Mouse (Mus musculus): ENCODE measurements around the gene Myl7.

Myl7 gene

DNA sequence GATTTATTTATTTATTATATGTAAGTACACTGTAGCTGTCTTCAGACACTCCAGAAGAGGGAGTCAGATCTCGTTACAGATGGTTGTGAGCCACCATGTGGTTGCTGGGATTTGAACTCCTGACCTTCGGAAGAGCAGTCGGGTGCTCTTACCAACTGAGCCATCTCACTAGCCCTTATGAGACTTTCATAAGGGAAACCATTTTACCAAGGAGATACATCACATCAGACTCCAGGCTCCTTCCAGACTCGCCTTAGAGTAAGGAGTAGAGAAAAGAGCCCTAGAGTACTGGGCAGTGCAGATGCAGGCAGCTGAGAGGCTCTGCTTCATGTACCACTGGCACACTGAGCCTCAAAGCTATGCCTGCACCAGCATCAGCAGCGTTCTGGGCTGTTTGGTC is 10.0 kb downstream of the Myl7 start:
- CTCF ChIA-PET, result interaction anchor here in 1 of 4 experiments (1.7 kb wide), 1 partner anchor 11 kb away, joined by 3 read pairs; the partner anchor contains the start of gene Myl7

DNA sequence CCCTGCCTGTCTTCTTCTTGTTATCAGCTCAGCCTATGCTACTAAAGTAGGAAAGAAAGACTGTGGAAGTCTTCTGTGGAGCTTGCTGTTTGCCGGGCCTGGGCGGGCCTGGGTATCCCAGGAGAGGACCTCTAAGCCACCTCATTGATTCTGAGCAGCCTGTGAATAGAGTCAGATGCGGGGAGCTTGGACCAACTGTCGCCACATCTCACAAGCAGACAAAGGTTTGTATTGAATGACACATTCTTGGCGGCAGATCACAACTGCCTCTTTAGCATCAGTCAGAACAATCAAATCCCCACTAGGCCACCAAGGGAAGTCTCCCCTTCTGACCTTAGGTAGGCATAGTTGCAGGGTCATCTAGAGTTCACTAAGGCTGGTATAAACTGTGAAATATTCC is 11.3 kb downstream of the Myl7 start:
- ChIA-PET CTCF (interaction anchor here (0.6 to 3.8 kb wide), 48 partner anchors 9 to 904 kb away, joined by 3 to 51 read pairs (median 7); partner anchors contain the start of genes Myl7 (in 2 of the 4), Pold2 (in 2 of the 4), Ykt6 (in 2 of the 4) and Aebp1 (in 1 of the 4)), POLR2A (interaction anchor here (0.5 to 2.2 kb wide), 16 partner anchors 8 to 125 kb away, joined by 3 to 12 read pairs (median 4); partner anchors contain the start of genes Urgcp (in 2 of the 4), Myl7 (in 1 of the 4), Pgam2 (in 1 of the 4) and Polm (in 1 of the 4))

More for the DNA sequence above, 10.0 kb downstream of the Myl7 start:
- POLR2A ChIA-PET, result interaction anchor here in 1 of 4 experiments (1.2 kb wide), 1 partner anchor 11 kb away, joined by 3 read pairs; no protein-coding TSS in a partner anchor

DNA sequence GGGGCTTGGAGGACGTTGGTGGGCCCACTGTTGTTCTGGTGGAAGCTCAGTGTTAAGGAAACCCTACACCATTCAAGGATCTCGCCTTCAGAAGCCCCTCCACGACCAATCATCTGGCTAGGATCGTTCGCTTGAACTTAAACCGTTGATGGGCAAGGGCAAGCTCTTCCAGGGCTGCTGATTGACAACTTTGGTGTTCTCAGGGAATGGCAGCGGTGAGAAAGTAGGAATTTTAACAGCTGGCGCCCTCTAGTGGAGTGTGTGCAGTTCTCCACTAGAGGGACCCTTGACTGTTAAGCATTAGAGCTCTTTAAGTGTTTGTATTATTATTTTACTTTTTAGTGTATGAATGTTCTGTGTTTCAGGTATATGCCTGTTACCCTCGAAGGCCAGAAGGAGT is 12.4 kb downstream of the Myl7 start:
- CTCF ChIA-PET, result interaction anchor here (0.5 to 3.8 kb wide), 158 partner anchors 8 to 1292 kb away, joined by 3 to 51 read pairs (median 4); partner anchors contain the start of genes Dbnl (in 3 of the 4), Myl7 (in 3 of the 4), Pold2 (in 3 of the 4) and Aebp1 (in 2 of the 4)

DNA sequence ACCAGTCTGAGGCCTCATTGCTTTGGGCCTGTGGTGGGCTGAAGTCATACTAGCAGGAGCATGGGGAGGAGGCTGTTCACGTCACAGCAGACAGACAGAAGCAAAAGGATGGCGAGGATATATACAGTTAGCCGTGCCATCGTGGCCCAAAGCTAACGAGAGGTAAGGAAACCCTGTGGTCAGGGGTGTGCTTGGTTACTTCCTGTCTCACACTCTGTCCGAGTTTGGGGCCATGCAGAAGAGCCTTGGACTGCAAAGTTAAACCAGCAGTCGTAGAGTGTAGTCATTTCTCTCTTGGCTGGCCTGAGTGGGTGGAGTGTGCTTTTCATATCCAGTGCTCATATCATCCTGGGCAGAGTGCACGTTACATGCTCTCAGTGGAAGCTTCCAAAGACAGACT is 16.1 kb downstream of the Myl7 start:
- POLR2A ChIA-PET, result interaction anchor here in 2 of 4 experiments (0.9 to 1.6 kb wide), 6 partner anchors 12 to 95 kb away, joined by 3 to 4 read pairs (median 3); partner anchors contain the start of gene Dbnl (in 1 of the 2)

More for the DNA sequence above, 12.4 kb downstream of the Myl7 start:
- POLR2A ChIA-PET, result interaction anchor here (0.6 to 2.2 kb wide), 39 partner anchors 8 to 771 kb away, joined by 3 to 12 read pairs (median 4); partner anchors contain the start of genes Urgcp (in 3 of the 4), Dbnl (in 1 of the 4), Ddx56 (in 1 of the 4) and Mrps24 (in 1 of the 4)

DNA sequence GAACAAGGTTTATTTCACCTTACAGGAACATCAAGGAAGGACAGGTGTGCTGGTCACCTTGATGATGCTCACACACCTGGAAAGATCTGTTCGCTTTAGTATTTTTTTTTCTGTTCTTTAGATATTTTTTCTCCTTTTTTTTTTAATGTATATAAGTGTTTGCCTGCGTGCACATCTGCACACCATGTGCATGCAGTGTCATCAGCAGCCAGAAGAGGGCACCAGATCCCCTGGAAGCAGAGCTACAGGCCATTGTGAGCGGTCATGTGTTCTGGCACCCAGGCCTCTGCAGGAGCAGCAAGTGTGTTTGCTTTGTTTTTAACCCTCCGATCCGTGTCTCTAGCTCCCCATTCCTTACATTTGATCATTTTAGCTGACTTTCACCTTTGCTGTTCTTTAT is 18.7 kb downstream of the Myl7 start:
- CTCF ChIA-PET, result interaction anchor here (0.6 to 2.5 kb wide), 44 partner anchors 11 to 500 kb away, joined by 3 to 15 read pairs (median 4); partner anchors contain the start of genes Ykt6 (in 3 of the 4), Dbnl (in 2 of the 4), Myl7 (in 1 of the 4) and Polm (in 1 of the 4)

More for the DNA sequence above, 16.1 kb downstream of the Myl7 start:
- CTCF ChIA-PET, result interaction anchor here in 1 of 4 experiments (0.6 to 1.2 kb wide), 3 partner anchors 73 to 764 kb away, joined by 3 to 5 read pairs (median 4); partner anchors contain the start of gene Ykt6

DNA sequence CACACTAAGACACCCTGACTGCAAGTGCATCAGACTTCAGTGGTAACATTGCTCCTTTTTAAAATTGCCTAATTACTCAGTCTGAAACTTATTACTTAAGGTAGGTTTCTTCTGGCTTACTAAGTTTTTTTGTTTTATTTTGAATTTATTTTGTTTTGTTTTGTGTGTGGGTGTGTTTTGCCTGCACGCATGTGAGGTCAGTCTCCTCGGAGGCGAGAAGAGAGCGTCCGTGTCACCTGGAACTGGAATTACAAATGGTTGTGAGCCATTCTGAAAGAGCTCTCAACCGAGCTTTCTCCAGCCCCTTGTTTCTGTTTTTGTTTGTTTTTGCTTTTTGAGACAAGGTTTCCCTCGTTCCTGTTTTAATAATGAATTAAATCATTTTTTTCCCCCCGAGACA is 19.9 kb downstream of the Myl7 start:
- CTCF ChIA-PET, result interaction anchor here (0.6 to 3.1 kb wide), 11 partner anchors 8 to 381 kb away, joined by 3 to 17 read pairs (median 8); partner anchors contain the start of genes Dbnl (in 1 of the 4) and Myl7 (in 1 of the 4)
- POLR2A ChIA-PET, result interaction anchor here in 3 of 4 experiments (0.6 to 4.9 kb wide), 31 partner anchors 8 to 566 kb away, joined by 3 to 22 read pairs (median 4); partner anchors contain the start of genes Dbnl (in 3 of the 3), Polm (in 2 of the 3), Urgcp (in 2 of the 3) and Aebp1 (in 1 of the 3)

More for the DNA sequence above, 18.7 kb downstream of the Myl7 start:
- POLR2A ChIA-PET, result interaction anchor here in 3 of 4 experiments (0.5 to 4.9 kb wide), 36 partner anchors 12 to 565 kb away, joined by 3 to 22 read pairs (median 3); partner anchors contain the start of genes Dbnl (in 2 of the 3), Gck (in 2 of the 3), Myl7 (in 1 of the 3) and Polm (in 1 of the 3)

DNA sequence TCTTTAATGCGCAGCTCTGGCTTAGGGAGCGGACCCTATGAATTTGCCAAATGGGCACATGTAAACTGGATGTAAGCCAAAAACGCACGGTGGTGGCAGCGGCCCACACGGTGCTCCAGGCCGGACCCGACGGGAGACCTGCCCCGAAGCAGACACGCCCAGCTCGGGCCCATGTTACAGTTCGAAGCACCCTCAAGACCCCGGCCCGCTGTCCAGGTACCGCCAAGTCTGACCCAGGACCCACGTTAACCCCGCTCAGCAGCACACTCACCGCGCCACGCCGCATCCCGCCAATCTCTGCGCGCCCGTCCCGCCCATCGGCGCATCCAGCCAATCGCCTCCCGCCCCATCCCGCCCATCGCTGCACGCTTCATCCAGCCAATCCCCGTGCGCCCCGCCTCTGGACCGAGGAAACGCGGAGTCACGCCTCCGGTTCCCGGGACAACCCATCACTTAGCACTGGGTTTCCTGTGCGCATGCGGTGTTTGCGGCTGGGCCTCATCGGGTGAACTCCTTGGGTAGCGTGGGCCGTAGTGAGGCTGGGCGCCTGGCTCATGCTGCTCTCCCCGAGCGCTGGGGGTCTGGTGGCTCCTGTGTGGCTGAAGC is 20.6 kb downstream of the Myl7 start, which contains the start of gene Pold2:
TSS of gene Pold2 (minus strand) at position 372 of the 606 bp plus-strand sequence.
- ChIA-PET POLR2A (interaction anchor here (0.6 to 4.9 kb wide), 38 partner anchors 8 to 495 kb away, joined by 3 to 22 read pairs (median 4); partner anchors contain the start of genes Dbnl (in 2 of the 4), Polm (in 2 of the 4), Aebp1 (in 1 of the 4) and Mrps24 (in 1 of the 4)), CTCF (interaction anchor here (0.6 to 3.1 kb wide), 14 partner anchors 8 to 382 kb away, joined by 3 to 19 read pairs (median 4); partner anchors contain the start of genes Aebp1 (in 1 of the 4), Dbnl (in 1 of the 4) and Myl7 (in 1 of the 4))

DNA sequence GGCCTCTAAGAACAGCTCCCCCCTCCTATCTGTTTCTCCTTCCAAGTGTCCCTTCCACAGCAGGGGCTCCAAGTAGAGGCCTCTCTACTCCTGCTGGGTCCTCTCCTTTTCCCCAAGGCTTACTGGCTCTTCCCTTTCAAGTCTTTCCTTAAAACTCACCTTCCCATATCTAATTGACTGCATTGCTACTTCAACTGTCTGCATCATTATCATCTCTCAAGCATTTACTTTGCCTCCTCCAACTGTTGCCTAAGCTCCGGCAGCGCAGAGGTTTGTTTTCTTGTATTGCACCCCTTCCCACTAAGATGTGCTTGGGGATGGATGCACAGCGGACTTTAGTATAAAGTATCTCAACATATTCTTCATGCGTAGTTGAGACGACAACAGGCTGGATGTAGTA is 21.2 kb downstream of the Myl7 start:
- POLR2A ChIA-PET, result interaction anchor here (0.6 to 4.9 kb wide), 34 partner anchors 9 to 496 kb away, joined by 3 to 22 read pairs (median 4); partner anchors contain the start of genes Dbnl (in 2 of the 4), Polm (in 2 of the 4), Urgcp (in 2 of the 4) and Mrps24 (in 1 of the 4)
- CTCF ChIA-PET, result interaction anchor here (0.6 to 3.1 kb wide), 11 partner anchors 9 to 321 kb away, joined by 3 to 19 read pairs (median 3); partner anchors contain the start of genes Aebp1 (in 1 of the 4) and Ykt6 (in 1 of the 4)

DNA sequence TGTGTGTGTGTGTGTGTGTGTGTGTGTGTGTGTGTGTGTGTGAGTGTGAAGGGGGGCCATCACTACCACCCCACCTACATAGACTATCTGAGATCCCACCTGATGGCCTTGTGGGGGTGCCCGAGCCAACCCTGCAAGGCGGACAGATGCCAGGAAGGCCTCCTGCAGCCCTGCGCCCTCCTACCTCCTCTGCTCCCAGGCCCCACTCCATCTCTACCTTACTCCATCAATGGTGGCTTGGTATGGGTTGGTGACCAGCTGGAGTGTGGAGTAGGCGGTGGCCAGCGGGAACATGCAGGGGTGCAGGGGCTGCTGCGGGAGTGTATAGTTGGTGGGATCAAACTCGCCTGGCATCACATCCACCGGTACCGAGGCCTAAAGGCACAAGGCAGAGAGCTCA is 25.4 kb downstream of the Myl7 start:
- POLR2A ChIA-PET, result interaction anchor here in 2 of 4 experiments (0.7 to 1.3 kb wide), 3 partner anchors 12 to 71 kb away, joined by 3 read pairs; no protein-coding TSS in a partner anchor
- CTCF ChIA-PET, result interaction anchor here in 1 of 4 experiments (1.4 kb wide), 1 partner anchor 13 kb away, joined by 7 read pairs; no protein-coding TSS in a partner anchor

DNA sequence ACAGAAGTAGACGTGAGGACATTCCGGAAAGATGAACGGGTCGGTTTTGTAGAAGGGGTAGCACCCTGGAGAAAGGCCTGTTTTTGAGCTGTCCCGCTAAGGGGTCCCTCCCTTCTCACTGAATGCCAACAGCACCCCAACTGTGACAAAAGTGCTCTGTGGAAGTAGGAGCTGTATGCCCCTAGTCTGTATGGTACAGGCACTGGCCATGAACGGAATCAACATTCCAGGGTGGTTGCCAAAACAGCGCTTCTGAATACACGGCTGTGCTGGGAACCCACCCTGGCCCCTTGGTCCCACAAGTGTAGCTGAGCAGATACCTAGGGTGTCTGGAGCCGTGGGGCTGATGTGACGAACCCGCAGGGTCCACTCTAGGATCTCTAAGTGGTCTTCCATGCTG is 25.9 kb downstream of the Myl7 start:
- CTCF ChIA-PET, result interaction anchor here in 1 of 4 experiments (1.4 kb wide), 1 partner anchor 14 kb away, joined by 7 read pairs; no protein-coding TSS in a partner anchor
- POLR2A ChIA-PET, result interaction anchor here in 2 of 4 experiments (0.7 to 1.3 kb wide), 4 partner anchors 12 to 74 kb away, joined by 3 read pairs; no protein-coding TSS in a partner anchor

DNA sequence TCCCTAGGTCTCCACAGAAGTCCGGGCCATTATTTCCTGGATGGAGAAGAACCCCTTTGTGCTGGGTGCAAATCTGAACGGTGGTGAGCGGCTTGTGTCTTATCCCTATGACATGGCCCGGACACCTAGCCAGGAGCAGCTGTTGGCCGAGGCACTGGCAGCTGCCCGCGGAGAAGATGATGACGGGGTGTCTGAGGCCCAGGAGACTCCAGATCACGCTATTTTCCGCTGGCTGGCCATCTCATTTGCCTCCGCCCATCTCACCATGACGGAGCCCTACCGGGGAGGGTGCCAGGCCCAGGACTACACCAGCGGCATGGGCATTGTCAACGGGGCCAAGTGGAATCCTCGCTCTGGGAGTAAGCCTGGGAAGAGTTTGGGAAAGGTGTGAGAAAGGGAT is 28.5 kb downstream of the Myl7 start:
- ChIA-PET CTCF (interaction anchor here in 1 of 4 experiments (1.2 kb wide), 1 partner anchor 16 kb away, joined by 3 read pairs; no protein-coding TSS in a partner anchor), POLR2A (interaction anchor here in 2 of 4 experiments (1.1 to 3.0 kb wide), 4 partner anchors 8 to 68 kb away, joined by 3 to 21 read pairs (median 7); partner anchors contain the start of gene Pold2 (in 1 of the 2))

DNA sequence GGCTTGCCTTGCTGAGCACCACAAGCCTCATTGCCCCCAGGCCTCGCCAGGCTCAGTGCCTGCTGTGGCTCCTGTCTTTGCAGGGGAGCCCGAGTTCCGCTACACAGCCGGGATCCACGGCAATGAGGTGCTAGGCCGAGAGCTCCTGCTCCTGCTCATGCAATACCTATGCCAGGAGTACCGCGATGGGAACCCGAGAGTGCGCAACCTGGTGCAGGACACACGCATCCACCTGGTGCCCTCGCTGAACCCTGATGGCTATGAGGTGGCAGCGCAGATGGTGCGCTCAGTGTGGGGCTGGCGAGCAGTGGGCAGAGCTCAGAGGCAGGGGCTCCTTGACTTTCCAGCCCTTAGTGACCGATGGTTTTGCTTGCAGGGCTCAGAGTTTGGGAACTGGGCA is 29.3 kb downstream of the Myl7 start:
- ChIA-PET POLR2A (interaction anchor here in 3 of 4 experiments (0.5 to 3.0 kb wide), 12 partner anchors 8 to 1164 kb away, joined by 3 to 21 read pairs (median 4); partner anchors contain the start of genes Pold2 (in 1 of the 3) and Xbp1 (in 1 of the 3)), CTCF (interaction anchor here in 2 of 4 experiments (0.9 to 1.7 kb wide), 2 partner anchors 16 to 17 kb away, joined by 3 to 5 read pairs; no protein-coding TSS in a partner anchor)

DNA sequence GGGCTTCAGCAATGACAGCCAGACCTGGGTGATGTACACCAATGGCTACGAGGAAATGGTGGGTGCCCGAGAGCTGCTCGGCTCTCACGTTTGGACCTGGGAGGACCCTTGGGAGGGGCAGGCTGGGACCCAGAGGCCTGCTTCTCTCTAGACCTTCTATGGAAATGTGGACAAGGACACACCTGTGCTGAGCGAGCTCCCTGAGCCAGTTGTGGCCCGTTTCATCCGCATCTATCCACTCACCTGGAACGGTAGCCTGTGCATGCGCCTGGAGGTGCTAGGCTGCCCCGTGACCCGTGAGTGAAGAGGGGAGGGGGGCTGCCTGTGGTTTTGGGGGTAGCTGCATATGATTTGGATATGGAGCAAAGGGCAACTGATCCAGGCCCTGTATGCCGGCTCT is 30.3 kb downstream of the Myl7 start:
- CTCF ChIA-PET, result interaction anchor here in 3 of 4 experiments (0.6 to 1.7 kb wide), 5 partner anchors 9 to 18 kb away, joined by 3 to 5 read pairs (median 4); no protein-coding TSS in a partner anchor
- POLR2A ChIA-PET, result interaction anchor here (0.9 to 3.0 kb wide), 15 partner anchors 8 to 348 kb away, joined by 3 to 21 read pairs (median 4); partner anchors contain the start of genes Pold2 (in 1 of the 4) and Xbp1 (in 1 of the 4)

DNA sequence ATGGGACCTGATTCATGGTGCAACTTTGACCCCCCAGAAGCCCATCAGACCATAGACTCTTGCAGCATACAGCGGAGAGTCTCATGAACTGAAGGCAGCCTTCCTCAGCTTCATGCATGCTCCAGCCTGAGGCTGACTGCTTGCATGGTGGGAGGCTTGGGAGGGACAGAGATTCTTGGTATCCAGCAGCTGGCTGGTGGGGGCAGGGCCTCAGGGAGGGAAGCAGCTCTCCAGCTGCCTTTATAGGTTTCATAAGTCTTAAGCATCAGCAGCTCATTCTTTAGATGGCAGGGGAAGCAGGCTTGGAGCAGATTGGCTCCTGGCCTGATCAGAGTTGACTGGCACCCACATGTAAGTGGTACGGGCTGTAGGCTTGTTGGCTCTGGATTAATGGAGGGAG is 31.4 kb downstream of the Myl7 start:
- CTCF ChIA-PET, result interaction anchor here in 1 of 4 experiments (0.6 kb wide), 1 partner anchor 1682 kb away, joined by 3 read pairs; no protein-coding TSS in a partner anchor
- POLR2A ChIA-PET, result interaction anchor here in 3 of 4 experiments (0.6 to 3.0 kb wide), 9 partner anchors 10 to 201 kb away, joined by 3 to 15 read pairs (median 4); partner anchors contain the start of genes Pold2 (in 1 of the 3) and Ykt6 (in 1 of the 3)

DNA sequence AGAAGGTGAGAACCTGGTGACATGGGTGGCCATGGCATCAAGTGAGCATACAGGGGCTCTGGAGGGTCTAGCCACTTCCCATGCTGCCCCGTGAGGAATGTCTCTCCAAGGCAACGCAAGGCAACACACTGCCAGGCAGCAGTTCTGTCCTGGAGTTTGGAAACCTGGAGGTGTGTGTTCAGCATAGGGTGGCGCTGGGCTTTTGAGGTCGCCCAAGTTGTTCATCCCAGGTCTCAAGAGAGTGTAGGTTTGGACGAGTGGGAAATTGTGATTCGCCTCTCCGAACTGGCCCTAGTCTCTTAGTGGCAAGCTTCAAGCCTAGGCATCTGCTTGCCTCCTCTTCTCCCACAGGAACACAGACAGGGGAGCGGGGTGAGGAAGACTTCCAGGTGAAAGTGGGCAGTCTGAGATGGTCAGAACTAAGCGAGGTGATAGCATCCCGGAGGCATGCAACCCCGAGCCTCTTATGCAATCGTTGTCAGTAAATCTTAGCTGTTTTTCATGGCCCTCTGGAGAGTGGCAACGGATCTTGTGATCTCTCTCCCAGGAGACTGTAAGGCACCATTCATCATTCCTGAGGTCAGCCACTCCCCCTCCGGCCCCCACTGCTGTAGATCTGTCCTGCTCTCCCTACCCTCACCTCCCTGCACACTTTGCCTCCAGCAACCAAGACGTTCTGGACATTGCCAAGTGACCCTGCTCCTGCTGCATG is 36.0 kb downstream of the Myl7 start:
- POLR2A ChIA-PET, result interaction anchor here in 3 of 4 experiments (0.6 to 2.0 kb wide), 7 partner anchors 13 to 127 kb away, joined by 3 to 6 read pairs (median 4); no protein-coding TSS in a partner anchor
- CTCF ChIA-PET, result interaction anchor here in 1 of 4 experiments (1.0 to 2.0 kb wide), 2 partner anchors 24 kb away, joined by 3 to 8 read pairs; no protein-coding TSS in a partner anchor

Data from embryonic stem cell, embryonic (primary cell).